8 mouse cellular contexts compared by ENCODE assay signal in the genomic region with DNA sequence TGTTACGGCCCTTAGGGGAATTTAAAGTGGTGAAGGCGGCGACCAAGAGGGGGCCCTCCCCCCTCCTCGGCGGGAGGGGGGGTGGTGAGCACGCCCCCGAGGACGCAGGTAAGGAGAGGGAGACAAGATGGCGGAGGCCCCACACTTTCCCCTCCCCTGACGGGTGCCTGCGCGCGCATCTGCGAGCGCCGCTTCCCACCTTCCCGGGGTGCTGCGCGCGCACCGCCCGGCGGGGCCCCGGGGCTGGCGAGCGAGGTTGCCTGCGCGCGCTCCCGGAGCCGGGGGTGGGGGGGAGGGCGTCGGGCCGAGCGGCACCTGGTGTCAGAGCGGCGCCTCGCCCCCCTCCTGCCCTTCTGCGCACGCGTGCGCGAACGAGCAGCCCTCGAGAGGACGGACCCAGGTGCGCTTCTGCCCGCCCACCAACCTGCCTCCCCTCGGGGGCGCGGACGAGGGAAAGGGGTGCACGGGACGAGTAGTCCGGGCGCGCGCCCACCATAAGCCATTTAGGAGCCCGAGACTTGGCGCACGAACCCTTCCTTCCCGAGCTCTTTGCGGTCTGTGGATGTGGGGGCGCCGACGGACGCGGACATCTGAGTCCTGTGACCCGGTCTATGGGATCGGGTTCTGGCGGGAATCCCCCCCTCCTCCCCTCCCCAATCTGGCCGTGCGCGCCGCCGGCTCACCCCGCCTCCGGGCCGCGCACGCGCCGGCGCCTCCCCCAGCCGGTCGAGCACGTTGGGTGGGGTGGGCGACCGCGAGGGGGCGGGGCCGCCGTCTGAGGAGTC. TPM values are rescaled to one million over a fixed set of nuclear protein-coding genes. Genes with fewer than 3 reads are reported as not detected.
A peak's percentile ranks its signal among the peaks of the same experiment; 100 is the strongest.
DNase-seq lines count a peak whose midpoint lies in the region; ATAC-seq and TF ChIP-seq lines count a peak whose summit lies in the region.

No protein-coding gene starts in this region.

- POLR2A ChIA-PET in Patski (lab: Charles Lee) = interaction anchor here (1.6 to 2.4 kb wide), 2 partner anchors 25 to 41 kb away, joined by 3 to 6 read pairs; no protein-coding TSS in a partner anchor

- peak overlapping the region; percentile 88 for H3K9ac ChIP-seq in hindbrain, embryonic 12.5 days

- DNase-seq in Patski (ENCODE audit: low read depth, low spot score) = peak; percentile 25
- DNase-seq in cerebellum, postnatal 10 days = peak; percentile 96 to 97
- DNase-seq in frontal cortex, postnatal 10 days (ENCODE audit: low spot score in 2 of 2) = peak; percentile 89 to 90
- DNase-seq in layer of hippocampus, postnatal 14 days (ENCODE audit: low spot score in 2 of 2) = peak; percentile 83 to 88
- peak; percentile 94 for DNase-seq in lung, postnatal 10 days
- DNase-seq in ovary, postnatal 14 days (ENCODE audit: low spot score) = peak; percentile 85
- peak; percentile 95 to 98 for DNase-seq in thymus, postnatal 10 days (ENCODE audit: low spot score in 2 of 2)

- H3K9me3 ChIP-seq in hindbrain, embryonic 12.5 days (replicated peaks) = no peaks in the 10 kb centered on the region

- H3K4me3 ChIP-seq in hindbrain, embryonic 12.5 days = peak overlapping the region; percentile 79

- peaks cover 13% of the 10 kb centered on the region for H3K4me1 ChIP-seq in hindbrain, embryonic 12.5 days

- peak overlapping the region; percentile 64 for H3K4me2 ChIP-seq in hindbrain, embryonic 12.5 days (replicated peaks)

- peak overlapping the region; percentile 99 for H3K27ac ChIP-seq in hindbrain, embryonic 12.5 days

- CTCF ChIA-PET in Patski (lab: Charles Lee) = interaction anchor here (2.0 kb wide), 1 partner anchor 13 kb away, joined by 4 read pairs; no protein-coding TSS in a partner anchor

- in situ Hi-C loops in Patski (cut with MboI; ENCODE audit: low pct_unique_long_range_greater_than_20kb) = no loop called here

- TF ChIP-seq CTCF in Patski (IDR thresholded peaks at IDR 0.05) = no peak

- peak; percentile 58 for ATAC-seq in Patski
- peak; percentile 89 for ATAC-seq in hindbrain, embryonic 12.5 days (ENCODE audit: low FRiP score)

- H3K27me3 ChIP-seq in Patski = no peaks in the 10 kb centered on the region
- H3K27me3 ChIP-seq in hindbrain, embryonic 12.5 days = no peaks in the 10 kb centered on the region

- peaks cover 26% of the 10 kb centered on the region for H3K36me3 ChIP-seq in hindbrain, embryonic 12.5 days

- WGBS in hindbrain, embryonic 12.5 days = under 1% methylated on average over 76 of the region's 93 CpGs

RNA-seq across cellular contexts. Expression of a gene that starts 0.6 kb away (rescaled TPM):
- polyA plus RNA-seq in Patski (2021) = 22.8 TPM
- polyA plus RNA-seq in hindbrain, embryonic 12.5 days (2016; fragmentation: Nextera tagmentation; extraction: Ambion mirVana) = 90.8 and 96.2 TPM in 2 replicates
- 100 to 1,000 TPM; 104 to 115 TPM for total RNA-seq in layer of hippocampus, postnatal 14 days (2021)

RNA-seq across cellular contexts. Expression of a gene that starts 7.0 kb away (rescaled TPM):
- 21.1 TPM for polyA plus RNA-seq in Patski (2021)
- 16.7 and 16.9 TPM in 2 replicates for polyA plus RNA-seq in hindbrain, embryonic 12.5 days (2016; fragmentation: Nextera tagmentation; extraction: Ambion mirVana)
- total RNA-seq in layer of hippocampus, postnatal 14 days (2021) = 10 to 100 TPM in 1 of 2 experiments, 1 to 10 TPM in 1; 9.8 to 11.0 TPM

RNA-seq across cellular contexts. Expression of a gene that starts 33.4 kb away (rescaled TPM):
- 50.1 TPM for polyA plus RNA-seq in Patski (2021)
- 14.4 and 15.6 TPM in 2 replicates for polyA plus RNA-seq in hindbrain, embryonic 12.5 days (2016; fragmentation: Nextera tagmentation; extraction: Ambion mirVana)
- 10 to 100 TPM; 62.9 to 66.8 TPM for total RNA-seq in layer of hippocampus, postnatal 14 days (2021)

RNA-seq across cellular contexts. Expression of a gene that starts 48.8 kb away (rescaled TPM):
- not detected for polyA plus RNA-seq in Patski (2021)
- polyA plus RNA-seq in hindbrain, embryonic 12.5 days (2016; fragmentation: Nextera tagmentation; extraction: Ambion mirVana) = 5.4 and 6.3 TPM in 2 replicates
- 1 to 10 TPM in 1 of 2 experiments, under 1 TPM in 1; 0.94 to 2.2 TPM for total RNA-seq in layer of hippocampus, postnatal 14 days (2021)

RNA-seq across cellular contexts. Expression of a gene that starts 53.0 kb away (rescaled TPM):
- 71.9 TPM for polyA plus RNA-seq in Patski (2021)
- polyA plus RNA-seq in hindbrain, embryonic 12.5 days (2016; fragmentation: Nextera tagmentation; extraction: Ambion mirVana) = 55.4 and 56.3 TPM in 2 replicates
- 10 to 100 TPM; 29.4 to 31.3 TPM for total RNA-seq in layer of hippocampus, postnatal 14 days (2021)

Comparison
In these comparisons a context has a peak if more than half of its experiments do, and no peak if none do; other contexts are left out.
1. Peak in every context shown above with its lines: DNase-seq, ATAC-seq, H3K4me3 ChIP-seq and H3K27ac ChIP-seq.
2. DNase-seq: peak in every context shown above with its lines; median percentile 96 in cerebellum, postnatal 10 days; 96 in thymus, postnatal 10 days; 94 in lung, postnatal 10 days; 90 in frontal cortex, postnatal 10 days; 86 in layer of hippocampus, postnatal 14 days; 85 in ovary, postnatal 14 days; 25 in Patski.